Mouse (Mus musculus): Measurements from ENCODE around the gene Kalrn. TPM values are rescaled to one million over a fixed set of nuclear protein-coding genes. Genes with fewer than 3 reads are reported as not detected.
A peak's percentile ranks its signal among the peaks of the same experiment; 100 is the strongest.

Gene Kalrn
- polyA plus RNA-seq, 1 experiment from 2014 or later, result 24.6 TPM

GRCm38 (mm10) chr16:34407036-34407435 lies 166.3 kb downstream of the Kalrn start:
- no peak overlapping the region for H3K27ac ChIP-seq (replicated peaks)
- no peak overlapping the region for H3K9ac ChIP-seq
- H3K27me3 ChIP-seq, result no peaks in the 10 kb centered on the region
- H3K4me2 ChIP-seq, result no peak overlapping the region
- ATAC-seq (ENCODE audit: low FRiP score, low read depth), result no peak
- H3K9me3 ChIP-seq, result no peaks in the 10 kb centered on the region
- no peaks in the 10 kb centered on the region for H3K36me3 ChIP-seq
- WGBS, result 65% methylated on average over 8 of the region's 8 CpGs
- no peak overlapping the region for H3K4me3 ChIP-seq
- H3K4me1 ChIP-seq (replicated peaks), result peaks cover 12% of the 10 kb centered on the region

DNA sequence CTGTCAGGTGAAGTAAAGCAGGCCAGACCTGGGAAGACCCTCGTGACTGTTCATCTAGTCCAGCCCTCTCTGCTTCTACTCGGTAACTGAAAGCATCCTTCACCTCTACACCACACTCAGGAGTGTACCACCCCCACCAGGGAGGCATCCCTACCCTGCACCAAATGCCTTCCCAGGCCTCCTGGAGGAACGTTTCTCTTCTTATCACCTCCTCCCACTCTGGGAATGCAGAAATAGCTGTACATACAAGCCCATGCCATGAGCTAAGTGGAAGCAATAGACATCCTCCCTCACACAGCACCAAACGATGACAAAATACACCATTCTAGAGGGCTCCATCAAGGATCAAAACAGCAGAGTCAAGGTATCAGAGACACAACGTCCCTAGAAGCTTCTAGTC lies 168.2 kb downstream of the Kalrn start:
- Histone ChIP-seq H3K27ac (replicated peaks) (no peak overlapping the region), H3K4me3 (no peak overlapping the region), H3K9me3 (no peaks in the 10 kb centered on the region), H3K36me3 (no peaks in the 10 kb centered on the region), H3K9ac (no peak overlapping the region), H3K27me3 (no peaks in the 10 kb centered on the region), H3K4me2 (no peak overlapping the region), H3K4me1 (replicated peaks) (peaks cover 16% of the 10 kb centered on the region)
- ATAC-seq (ENCODE audit: low FRiP score, low read depth), result no peak
- WGBS, result 82% methylated on average over 5 of the region's 5 CpGs

GRCm38 (mm10) chr16:34401216-34401615 lies 172.1 kb downstream of the Kalrn start:
- H3K27ac ChIP-seq (replicated peaks), result no peak overlapping the region
- H3K9ac ChIP-seq, result no peak overlapping the region
- no peak for ATAC-seq (ENCODE audit: low FRiP score, low read depth)
- no peaks in the 10 kb centered on the region for H3K9me3 ChIP-seq
- 77% methylated on average over 1 of the region's 1 CpGs for WGBS
- no peaks in the 10 kb centered on the region for H3K27me3 ChIP-seq
- no peak overlapping the region for H3K4me2 ChIP-seq
- H3K36me3 ChIP-seq, result no peaks in the 10 kb centered on the region
- H3K4me3 ChIP-seq, result no peak overlapping the region
- peaks cover 13% of the 10 kb centered on the region; the same call in 1 of the 2 replicates for H3K4me1 ChIP-seq (replicated peaks)

GRCm38 (mm10) chr16:34400102-34400728 lies 173.1 kb downstream of the Kalrn start:
- 47% methylated on average over 13 of the region's 13 CpGs for WGBS
- Histone ChIP-seq H3K27ac (replicated peaks) (no peak overlapping the region), H3K9me3 (no peaks in the 10 kb centered on the region), H3K27me3 (no peaks in the 10 kb centered on the region), H3K4me2 (no peak overlapping the region), H3K9ac (no peak overlapping the region), H3K4me3 (no peak overlapping the region), H3K36me3 (no peaks in the 10 kb centered on the region), H3K4me1 (replicated peaks) (peaks cover 20% of the 10 kb centered on the region)
- ATAC-seq (ENCODE audit: low FRiP score, low read depth), result no peak

- Histone ChIP-seq H3K4me1 (replicated peaks) (peaks cover 28% of the 10 kb centered on the region), H3K36me3 (no peaks in the 10 kb centered on the region), H3K4me2 (no peak overlapping the region), H3K27ac (replicated peaks) (0 out of 2 replicates have a peak overlapping the region, but pooled peaks have one; percentile 34), H3K4me3 (no peak overlapping the region), H3K9me3 (no peaks in the 10 kb centered on the region), H3K9ac (no peak overlapping the region), H3K27me3 (no peaks in the 10 kb centered on the region)
- ATAC-seq (ENCODE audit: low FRiP score, low read depth), result peak; percentile 74
These were observed 178.0 kb downstream of the Kalrn start for GRCm38 (mm10) chr16:34395221-34395811.

- Histone ChIP-seq H3K27me3 (no peaks in the 10 kb centered on the region), H3K9ac (no peak overlapping the region), H3K4me3 (no peak overlapping the region), H3K27ac (replicated peaks) (no peak overlapping the region), H3K4me2 (no peak overlapping the region), H3K9me3 (no peaks in the 10 kb centered on the region), H3K36me3 (no peaks in the 10 kb centered on the region), H3K4me1 (replicated peaks) (peaks cover 20% of the 10 kb centered on the region)
- peak; percentile 39 for ATAC-seq (ENCODE audit: low FRiP score, low read depth)
- WGBS, result 70% methylated on average over 5 of the region's 5 CpGs
These were observed 183.6 kb downstream of the Kalrn start for GRCm38 (mm10) chr16:34389520-34390271.

GRCm38 (mm10) chr16:34388871-34389270 lies 184.5 kb downstream of the Kalrn start:
- Histone ChIP-seq H3K9me3 (no peaks in the 10 kb centered on the region), H3K4me3 (no peak overlapping the region), H3K4me1 (replicated peaks) (peaks cover 16% of the 10 kb centered on the region; the same call in 1 of the 2 replicates), H3K27me3 (no peaks in the 10 kb centered on the region), H3K27ac (replicated peaks) (no peak overlapping the region), H3K4me2 (no peak overlapping the region), H3K9ac (no peak overlapping the region), H3K36me3 (no peaks in the 10 kb centered on the region)
- no peak for ATAC-seq (ENCODE audit: low FRiP score, low read depth)
- WGBS, result 87% methylated on average over 6 of the region's 6 CpGs

DNA sequence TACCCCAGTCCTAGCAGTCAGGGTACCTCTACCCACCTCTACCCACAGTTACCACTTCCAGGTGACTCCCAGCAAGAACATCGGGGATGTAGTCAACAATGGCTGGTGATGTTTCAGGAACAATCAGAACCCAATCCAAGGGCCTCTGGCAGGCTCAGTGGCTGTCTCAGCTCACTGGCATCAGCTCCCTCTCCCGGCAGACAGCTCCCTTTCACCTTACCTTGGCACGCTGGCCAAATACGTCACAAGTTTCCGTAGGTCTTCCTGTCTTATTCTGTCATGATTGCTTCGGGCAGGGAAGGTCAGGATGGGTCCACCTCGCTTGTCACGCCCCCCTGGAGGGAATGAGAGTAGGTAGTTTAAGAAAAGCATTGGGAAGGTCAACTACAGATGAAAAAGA lies 188.3 kb downstream of the Kalrn start:
- 92% methylated on average over 8 of the region's 8 CpGs for WGBS
- Histone ChIP-seq H3K36me3 (no peaks in the 10 kb centered on the region), H3K4me2 (no peak overlapping the region), H3K4me1 (replicated peaks) (peaks cover 22% of the 10 kb centered on the region), H3K4me3 (no peak overlapping the region), H3K9ac (no peak overlapping the region), H3K27ac (replicated peaks) (no peak overlapping the region), H3K27me3 (no peaks in the 10 kb centered on the region), H3K9me3 (no peaks in the 10 kb centered on the region)
- no peak for ATAC-seq (ENCODE audit: low FRiP score, low read depth)

- ATAC-seq (ENCODE audit: low FRiP score, low read depth), result no peak
- 46% methylated on average over 4 of the region's 4 CpGs for WGBS
- Histone ChIP-seq H3K27ac (replicated peaks) (no peak overlapping the region), H3K27me3 (no peaks in the 10 kb centered on the region), H3K4me2 (no peak overlapping the region), H3K36me3 (no peaks in the 10 kb centered on the region), H3K9ac (no peak overlapping the region), H3K4me1 (replicated peaks) (peaks cover 13% of the 10 kb centered on the region; the same call in 1 of the 2 replicates), H3K9me3 (no peaks in the 10 kb centered on the region), H3K4me3 (no peak overlapping the region)
These were observed 190.3 kb downstream of the Kalrn start for GRCm38 (mm10) chr16:34382992-34383391.

- H3K9me3 ChIP-seq, result no peaks in the 10 kb centered on the region
- H3K9ac ChIP-seq, result no peak overlapping the region
- WGBS, result 74% methylated on average over 12 of the region's 12 CpGs
- H3K36me3 ChIP-seq, result no peaks in the 10 kb centered on the region
- no peak overlapping the region for H3K4me2 ChIP-seq
- ATAC-seq (ENCODE audit: low FRiP score, low read depth), result no peak
- no peak overlapping the region for H3K4me3 ChIP-seq
- H3K27ac ChIP-seq (replicated peaks), result no peak overlapping the region
- peaks cover 10% of the 10 kb centered on the region; the same call in 1 of the 2 replicates for H3K4me1 ChIP-seq (replicated peaks)
- no peaks in the 10 kb centered on the region for H3K27me3 ChIP-seq
These were observed 197.0 kb downstream of the Kalrn start for GRCm38 (mm10) chr16:34376166-34376857.

GRCm38 (mm10) chr16:34373519-34373918 lies 199.8 kb downstream of the Kalrn start:
- H3K9ac ChIP-seq, result no peak overlapping the region
- peaks cover 10% of the 10 kb centered on the region; the same call in 1 of the 2 replicates for H3K4me1 ChIP-seq (replicated peaks)
- H3K9me3 ChIP-seq, result no peaks in the 10 kb centered on the region
- H3K27me3 ChIP-seq, result no peaks in the 10 kb centered on the region
- ATAC-seq (ENCODE audit: low FRiP score, low read depth), result no peak
- H3K27ac ChIP-seq (replicated peaks), result no peak overlapping the region
- 69% methylated on average over 4 of the region's 4 CpGs for WGBS
- H3K4me3 ChIP-seq, result no peak overlapping the region
- H3K4me2 ChIP-seq, result no peak overlapping the region
- no peaks in the 10 kb centered on the region for H3K36me3 ChIP-seq

All from hindbrain, embryonic 15.5 days (tissue).